Mouse (Mus musculus): ENCODE measurements around the gene Borcs5.

- TF ChIP-seq CTCF (IDR thresholded peaks at IDR 0.05; ENCODE audit: low read depth) (no peak), EP300 (IDR thresholded peaks at IDR 0.05; ENCODE audit: low read depth) (no peak)
Measured at GRCm38 (mm10) chr6:134677504-134677903, 38.2 kb downstream of the Borcs5 start.
